Mouse (Mus musculus): Measurements from ENCODE around the gene Cggbp1. TPM values are rescaled to one million over a fixed set of nuclear protein-coding genes. Genes with fewer than 3 reads are reported as not detected.
A peak's percentile ranks its signal among the peaks of the same experiment; 100 is the strongest.

Cggbp1 gene
- polyA plus RNA-seq, 1 experiment = 12.9 TPM

GRCm38 (mm10) chr16:64836709-64837108 lies 15.1 kb upstream of the Cggbp1 start:
- no peaks in the 10 kb centered on the region for H3K36me3 ChIP-seq (ENCODE audit: control insufficient read depth, insufficient read depth, low read length)
- H3K4me1 ChIP-seq (ENCODE audit: control insufficient read depth, insufficient read depth, low read length) = no peaks in the 10 kb centered on the region
- H3K4me3 ChIP-seq (ENCODE audit: control insufficient read depth, low read depth, low read length) = no peak overlapping the region
- H3K27ac ChIP-seq (ENCODE audit: control insufficient read depth, insufficient read depth, low read depth, low read length) = no peak overlapping the region
- H3K27me3 ChIP-seq (ENCODE audit: control insufficient read depth, insufficient read depth, low read length) = no peaks in the 10 kb centered on the region
- TF ChIP-seq CTCF (IDR thresholded peaks at IDR 0.05; ENCODE audit: control insufficient read depth, insufficient read depth, insufficient replicate concordance, low read depth, low read length) (no peak), POLR2A (IDR thresholded peaks at IDR 0.05; ENCODE audit: control insufficient read depth, low read depth, low read length) (no peak)

DNA sequence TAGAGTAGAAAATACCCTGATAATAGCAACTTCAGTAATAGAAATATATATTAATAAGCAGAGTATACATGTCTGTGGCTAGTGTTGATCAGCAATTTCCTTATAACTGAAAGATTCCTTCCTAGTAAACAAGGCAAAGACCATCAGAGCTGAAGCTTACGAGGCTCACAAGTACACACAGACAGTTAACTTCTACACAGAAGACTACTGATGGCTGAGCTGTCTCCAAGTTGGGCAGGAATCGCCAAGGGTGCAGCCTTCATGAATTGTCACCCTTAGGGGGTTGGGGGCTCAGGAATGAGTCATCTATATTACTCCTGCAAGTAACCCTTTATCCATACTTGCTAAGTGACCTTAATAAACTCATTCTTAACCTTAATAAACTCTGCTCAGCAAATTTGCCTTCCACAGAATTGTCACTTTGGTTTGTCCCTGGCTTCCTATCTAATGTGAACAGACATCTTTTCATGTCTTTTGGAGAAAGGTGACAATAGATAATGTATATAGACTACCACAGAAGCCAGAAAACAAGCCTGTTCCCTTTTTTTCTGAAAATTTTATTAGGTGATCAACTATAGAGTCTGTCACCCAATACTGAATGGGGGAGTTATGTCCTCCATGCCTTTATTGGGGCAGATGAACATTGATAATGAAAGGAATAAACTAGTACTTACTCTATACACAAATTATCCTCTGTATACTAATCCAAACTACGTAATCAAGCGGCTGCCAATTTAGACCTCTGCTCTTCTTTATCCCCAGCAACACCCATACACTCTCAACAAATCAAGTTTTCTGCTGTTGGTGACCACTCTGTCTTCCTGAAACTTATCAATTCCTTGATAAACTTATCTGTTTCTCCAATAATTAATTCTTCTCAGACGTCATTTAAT lies 10.1 kb upstream of the Cggbp1 start:
- Histone ChIP-seq H3K4me1 (ENCODE audit: control insufficient read depth, insufficient read depth, low read length) (no peaks in the 10 kb centered on the region), H3K27me3 (ENCODE audit: control insufficient read depth, insufficient read depth, low read length) (no peaks in the 10 kb centered on the region), H3K4me3 (ENCODE audit: control insufficient read depth, low read depth, low read length) (no peak overlapping the region), H3K36me3 (ENCODE audit: control insufficient read depth, insufficient read depth, low read length) (no peaks in the 10 kb centered on the region), H3K27ac (ENCODE audit: control insufficient read depth, insufficient read depth, low read depth, low read length) (no peak overlapping the region)
- TF ChIP-seq CTCF (IDR thresholded peaks at IDR 0.05; ENCODE audit: control insufficient read depth, insufficient read depth, insufficient replicate concordance, low read depth, low read length) (no peak), POLR2A (IDR thresholded peaks at IDR 0.05; ENCODE audit: control insufficient read depth, low read depth, low read length) (no peak)

GRCm38 (mm10) chr16:64842374-64842729 lies 9.4 kb upstream of the Cggbp1 start:
- Histone ChIP-seq H3K27me3 (ENCODE audit: control insufficient read depth, insufficient read depth, low read length) (no peaks in the 10 kb centered on the region), H3K4me3 (ENCODE audit: control insufficient read depth, low read depth, low read length) (no peak overlapping the region), H3K36me3 (ENCODE audit: control insufficient read depth, insufficient read depth, low read length) (no peaks in the 10 kb centered on the region), H3K4me1 (ENCODE audit: control insufficient read depth, insufficient read depth, low read length) (no peaks in the 10 kb centered on the region), H3K27ac (ENCODE audit: control insufficient read depth, insufficient read depth, low read depth, low read length) (no peak overlapping the region)
- TF ChIP-seq POLR2A (IDR thresholded peaks at IDR 0.05; ENCODE audit: control insufficient read depth, low read depth, low read length) = no peak
- TF ChIP-seq CTCF (IDR thresholded peaks at IDR 0.05; ENCODE audit: control insufficient read depth, insufficient read depth, insufficient replicate concordance, low read depth, low read length) = no peak

DNA sequence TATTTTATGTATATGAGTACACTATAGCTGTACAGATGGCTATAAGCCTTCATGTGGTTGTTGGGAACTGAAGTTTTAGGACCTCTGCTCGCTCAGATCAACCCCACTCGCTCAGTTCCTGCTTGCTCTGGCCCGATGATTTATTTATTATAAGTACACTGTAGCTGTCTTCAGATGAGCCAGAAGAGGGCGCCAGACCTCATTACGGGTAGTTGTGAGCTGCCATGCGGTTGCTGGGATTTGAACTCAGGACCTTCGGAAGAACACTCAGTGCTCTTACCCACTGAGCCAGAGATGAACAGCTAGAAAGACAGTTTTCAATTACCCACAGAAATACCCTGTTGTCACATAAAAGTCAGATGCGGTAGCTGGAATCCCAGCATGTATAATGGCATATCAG lies 5.8 kb upstream of the Cggbp1 start:
- Histone ChIP-seq H3K27me3 (ENCODE audit: control insufficient read depth, insufficient read depth, low read length) (no peaks in the 10 kb centered on the region), H3K4me3 (ENCODE audit: control insufficient read depth, low read depth, low read length) (no peak overlapping the region), H3K4me1 (ENCODE audit: control insufficient read depth, insufficient read depth, low read length) (peaks cover 7% of the 10 kb centered on the region), H3K27ac (ENCODE audit: control insufficient read depth, insufficient read depth, low read depth, low read length) (no peak overlapping the region), H3K36me3 (ENCODE audit: control insufficient read depth, insufficient read depth, low read length) (no peaks in the 10 kb centered on the region)
- TF ChIP-seq POLR2A (IDR thresholded peaks at IDR 0.05; ENCODE audit: control insufficient read depth, low read depth, low read length) = no peak
- no peak for TF ChIP-seq CTCF (IDR thresholded peaks at IDR 0.05; ENCODE audit: control insufficient read depth, insufficient read depth, insufficient replicate concordance, low read depth, low read length)

DNA sequence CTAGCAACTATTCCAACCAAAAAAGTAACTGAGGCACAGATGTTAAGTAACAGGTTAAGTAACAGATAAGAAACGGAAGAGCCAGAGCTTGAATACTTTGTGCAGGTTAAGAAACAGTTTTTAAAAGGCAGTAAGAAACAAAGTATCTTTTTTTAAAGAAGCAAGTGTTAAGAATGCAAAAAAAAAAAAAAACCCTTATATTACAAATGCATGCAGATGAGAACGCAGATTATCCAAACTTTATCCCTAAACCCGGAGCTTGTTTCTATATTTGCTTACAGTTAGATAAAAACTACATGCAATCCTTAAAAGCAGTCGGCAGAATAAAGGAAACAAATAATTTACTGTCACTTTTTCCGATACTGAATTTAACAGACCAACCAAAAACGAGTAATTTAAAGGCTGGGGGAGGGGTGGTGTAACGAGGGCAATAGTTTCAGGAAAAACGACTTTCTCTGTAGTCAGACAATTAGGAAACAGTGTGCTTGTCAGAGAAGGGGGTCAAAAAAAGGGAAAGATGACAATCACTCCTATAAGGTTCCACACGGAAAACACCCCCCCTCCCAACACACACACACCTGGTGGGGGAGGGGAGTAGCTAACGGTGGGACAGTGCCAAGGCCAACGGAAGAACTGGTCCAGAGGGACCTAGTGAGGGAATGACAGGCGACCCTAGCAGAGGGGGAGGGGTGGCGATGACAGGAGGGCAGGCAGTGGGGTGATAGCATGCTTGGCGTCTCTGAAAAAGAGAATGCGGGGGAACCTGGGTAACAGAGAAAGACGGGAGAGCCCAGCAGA lies 1.3 kb upstream of the Cggbp1 start:
- Histone ChIP-seq H3K4me3 (ENCODE audit: control insufficient read depth, low read depth, low read length) (peak overlapping the region; percentile 98), H3K36me3 (ENCODE audit: control insufficient read depth, insufficient read depth, low read length) (no peaks in the 10 kb centered on the region; the same call in 1 of the 2 replicates), H3K27ac (ENCODE audit: control insufficient read depth, insufficient read depth, low read depth, low read length) (peak overlapping the region; percentile 97), H3K4me1 (ENCODE audit: control insufficient read depth, insufficient read depth, low read length) (peaks cover 10% of the 10 kb centered on the region), H3K27me3 (ENCODE audit: control insufficient read depth, insufficient read depth, low read length) (no peaks in the 10 kb centered on the region)
- TF ChIP-seq CTCF (IDR thresholded peaks at IDR 0.05; ENCODE audit: control insufficient read depth, insufficient read depth, insufficient replicate concordance, low read depth, low read length) (no peak), POLR2A (IDR thresholded peaks at IDR 0.05; ENCODE audit: control insufficient read depth, low read depth, low read length) (peak; percentile 57; the same call in 1 of the 2 replicates)

GRCm38 (mm10) chr16:64851085-64851562 lies 672 bp upstream of the Cggbp1 start:
- TF ChIP-seq POLR2A (IDR thresholded peaks at IDR 0.05; ENCODE audit: control insufficient read depth, low read depth, low read length) = no peak
- no peak for TF ChIP-seq CTCF (IDR thresholded peaks at IDR 0.05; ENCODE audit: control insufficient read depth, insufficient read depth, insufficient replicate concordance, low read depth, low read length)
- Histone ChIP-seq H3K4me1 (ENCODE audit: control insufficient read depth, insufficient read depth, low read length) (peaks cover 10% of the 10 kb centered on the region), H3K27me3 (ENCODE audit: control insufficient read depth, insufficient read depth, low read length) (no peaks in the 10 kb centered on the region), H3K36me3 (ENCODE audit: control insufficient read depth, insufficient read depth, low read length) (peaks cover 3% of the 10 kb centered on the region), H3K27ac (ENCODE audit: control insufficient read depth, insufficient read depth, low read depth, low read length) (peak overlapping the region; percentile 97), H3K4me3 (ENCODE audit: control insufficient read depth, low read depth, low read length) (peak overlapping the region; percentile 98)

DNA sequence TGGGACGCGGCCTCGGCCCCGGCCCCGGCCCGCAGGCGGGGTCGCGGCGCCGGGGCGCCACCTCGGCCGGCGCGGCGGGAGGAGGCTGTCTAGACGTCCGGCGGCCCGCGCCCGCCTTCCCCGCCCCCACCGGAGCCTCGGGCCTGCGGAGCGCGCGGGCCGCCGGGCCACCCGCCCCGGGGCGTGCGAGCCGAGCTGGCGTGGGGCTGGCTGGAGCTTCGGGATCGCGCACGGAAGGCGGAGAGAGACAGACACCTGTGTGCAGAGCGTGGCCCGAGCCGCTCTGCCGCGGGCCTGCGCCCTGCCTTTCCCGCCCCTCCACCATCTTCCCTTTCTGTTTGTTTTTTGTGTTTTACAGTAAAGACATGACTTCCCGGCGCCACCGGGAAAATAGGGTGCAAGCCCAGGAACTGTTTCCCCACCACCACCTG lies 660 bp downstream of the Cggbp1 start:
- Histone ChIP-seq H3K27ac (ENCODE audit: control insufficient read depth, insufficient read depth, low read depth, low read length) (peak overlapping the region; percentile 97), H3K4me1 (ENCODE audit: control insufficient read depth, insufficient read depth, low read length) (peaks cover 10% of the 10 kb centered on the region), H3K4me3 (ENCODE audit: control insufficient read depth, low read depth, low read length) (peak overlapping the region; percentile 98), H3K27me3 (ENCODE audit: control insufficient read depth, insufficient read depth, low read length) (no peaks in the 10 kb centered on the region), H3K36me3 (ENCODE audit: control insufficient read depth, insufficient read depth, low read length) (peaks cover 3% of the 10 kb centered on the region)
- no peak for TF ChIP-seq CTCF (IDR thresholded peaks at IDR 0.05; ENCODE audit: control insufficient read depth, insufficient read depth, insufficient replicate concordance, low read depth, low read length)
